Mouse (Mus musculus) spleen, embryonic (tissue): ENCODE data around the gene Tm4sf20.

Experiments
- CTCF ChIA-PET: fragments of 350-600 bp; sonication (Branson Sonifier 250); formaldehyde crosslinking; loops from one replicate; lab custom pipeline; 2022; lab: Charles Lee

Gene Tm4sf20

DNA sequence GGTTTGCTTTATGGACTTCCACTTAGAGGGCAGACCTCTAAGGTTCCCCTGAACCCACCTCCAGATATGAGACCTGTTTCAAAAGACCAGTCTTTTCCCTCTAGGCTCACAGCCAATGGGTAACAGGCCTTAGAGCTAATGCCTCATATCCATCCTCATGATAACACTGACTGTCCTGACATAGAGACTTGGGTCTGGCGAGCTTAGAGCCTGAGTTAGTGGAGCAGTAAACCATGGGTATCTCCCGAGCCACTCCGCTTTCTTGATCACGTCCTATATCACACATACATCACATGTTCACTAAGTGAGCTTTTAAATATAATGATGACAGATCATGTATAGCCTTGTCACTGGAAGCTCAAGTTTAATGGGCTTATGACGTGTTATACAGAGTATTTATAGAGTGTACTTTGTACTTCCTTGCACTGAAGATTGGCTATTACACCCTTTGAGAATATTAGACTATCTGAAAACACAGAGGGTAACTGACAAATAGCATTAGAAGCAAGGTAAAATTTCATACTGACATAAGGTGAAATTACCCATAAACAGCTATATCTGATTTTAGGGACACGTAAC is 11.2 kb upstream of the Tm4sf20 start:
- CTCF ChIA-PET: no interaction called here

- CTCF ChIA-PET: no interaction called here
Measured at GRCm38 (mm10) chr1:82775293-82775692, 7.0 kb upstream of the Tm4sf20 start.

- CTCF ChIA-PET: interaction anchor here (0.7 kb wide), 1 partner anchor 24 kb away, joined by 3 read pairs; no protein-coding TSS in a partner anchor
Measured at GRCm38 (mm10) chr1:82773208-82773607, 4.9 kb upstream of the Tm4sf20 start.

GRCm38 (mm10) chr1:82772428-82772827 is 4.2 kb upstream of the Tm4sf20 start:
- CTCF ChIA-PET: no interaction called here

GRCm38 (mm10) chr1:82771022-82771586 is 2.8 kb upstream of the Tm4sf20 start, which contains the start of gene Gm47791:
Gene Gm47791, minus strand, starts transcription at chr1:82771243.
- CTCF ChIA-PET: interaction anchor here (0.6 kb wide), 1 partner anchor 13 kb away, joined by 11 read pairs; no protein-coding TSS in a partner anchor

- CTCF ChIA-PET: no interaction called here
Measured at GRCm38 (mm10) chr1:82766641-82767040, 1.6 kb downstream of the Tm4sf20 start.

DNA sequence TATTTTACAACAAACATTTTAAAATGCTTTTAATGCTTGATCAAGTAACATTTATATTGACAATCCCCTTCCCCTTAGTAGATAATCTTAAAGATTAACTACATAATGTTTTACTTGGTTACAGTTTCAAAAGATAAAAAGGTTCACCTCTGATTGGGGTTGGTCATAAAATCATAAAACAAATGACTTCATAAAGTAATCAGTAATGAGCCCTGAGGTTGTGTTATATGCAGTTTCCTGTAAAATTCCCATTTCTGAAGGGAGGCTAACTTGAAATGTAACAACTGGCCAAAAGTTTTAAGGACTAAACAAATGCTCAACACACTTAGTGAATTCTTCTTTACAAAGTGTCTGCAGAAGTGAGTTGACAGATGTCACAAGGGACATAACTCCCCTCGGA is 2.0 kb downstream of the Tm4sf20 start:
- CTCF ChIA-PET: no interaction called here

DNA sequence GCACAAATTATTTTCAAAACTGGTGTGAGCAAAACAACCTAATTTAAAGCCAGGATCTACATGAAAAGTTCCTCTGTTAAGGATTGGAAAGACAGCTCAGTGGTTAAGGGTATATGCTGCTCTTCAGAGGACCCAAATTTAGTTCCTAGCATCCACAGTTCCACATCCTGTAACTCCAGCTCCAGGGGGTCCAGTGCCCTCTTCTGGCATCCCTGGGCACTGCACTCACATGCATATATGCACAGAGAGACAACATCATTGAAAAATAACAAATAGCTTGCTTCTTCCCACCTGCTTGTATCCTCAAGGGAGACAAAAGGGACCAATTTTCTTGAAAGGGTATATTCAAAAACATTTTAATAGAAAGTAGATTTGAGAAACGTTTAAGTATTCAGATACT is 6.0 kb downstream of the Tm4sf20 start:
- CTCF ChIA-PET: no interaction called here

DNA sequence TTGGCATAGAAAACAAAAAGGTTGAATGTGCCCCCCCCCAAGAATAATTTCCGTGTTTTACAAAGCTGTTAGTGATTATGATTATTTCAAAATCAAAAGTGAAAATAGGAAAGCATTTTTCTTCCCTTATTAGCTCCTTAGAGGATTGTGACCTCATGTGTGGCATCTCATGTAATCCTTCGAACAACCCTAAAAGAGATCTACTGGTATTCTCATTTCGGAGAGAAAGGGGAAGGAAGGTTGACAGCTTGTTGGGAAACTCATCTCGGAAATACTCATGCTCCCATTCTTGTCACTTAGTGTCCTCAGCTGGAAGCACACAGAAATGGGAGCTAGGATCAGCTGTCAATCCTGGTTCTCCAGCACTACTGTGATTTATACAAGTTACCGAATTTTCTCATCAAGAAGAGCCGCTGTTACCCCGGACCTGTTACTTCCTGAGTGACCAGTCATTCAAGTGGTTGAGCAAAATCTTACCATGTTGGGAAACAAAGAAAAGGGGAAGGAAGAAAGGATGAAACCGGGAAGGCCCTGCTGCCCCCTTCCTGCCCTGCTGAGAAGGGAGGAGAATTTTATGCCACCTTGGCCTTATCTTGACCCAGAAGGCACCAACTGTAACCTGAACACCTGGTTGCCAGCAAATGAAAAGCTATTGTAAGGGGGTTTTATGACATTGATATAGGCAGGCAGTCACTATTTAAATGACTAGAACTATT is 6.6 kb downstream of the Tm4sf20 start:
- CTCF ChIA-PET: no interaction called here

DNA sequence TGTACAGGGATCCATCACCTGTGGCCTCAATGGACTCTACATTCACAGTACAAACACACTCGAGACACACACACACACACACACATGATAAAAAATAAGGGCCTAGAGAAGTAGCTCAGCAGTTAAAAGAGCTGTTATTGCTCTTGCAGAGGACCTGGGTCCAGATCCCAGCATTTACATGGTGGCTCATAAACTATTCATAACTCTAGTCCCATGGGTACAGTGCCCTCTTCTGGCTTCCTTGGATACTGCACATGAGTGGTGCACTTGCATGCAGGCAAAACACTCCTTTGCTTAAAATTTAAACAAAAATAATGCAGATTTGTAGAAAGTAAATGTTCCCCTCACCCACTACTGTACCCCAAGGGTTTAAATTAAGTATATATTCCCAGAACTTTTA is 8.7 kb downstream of the Tm4sf20 start:
- CTCF ChIA-PET: no interaction called here

DNA sequence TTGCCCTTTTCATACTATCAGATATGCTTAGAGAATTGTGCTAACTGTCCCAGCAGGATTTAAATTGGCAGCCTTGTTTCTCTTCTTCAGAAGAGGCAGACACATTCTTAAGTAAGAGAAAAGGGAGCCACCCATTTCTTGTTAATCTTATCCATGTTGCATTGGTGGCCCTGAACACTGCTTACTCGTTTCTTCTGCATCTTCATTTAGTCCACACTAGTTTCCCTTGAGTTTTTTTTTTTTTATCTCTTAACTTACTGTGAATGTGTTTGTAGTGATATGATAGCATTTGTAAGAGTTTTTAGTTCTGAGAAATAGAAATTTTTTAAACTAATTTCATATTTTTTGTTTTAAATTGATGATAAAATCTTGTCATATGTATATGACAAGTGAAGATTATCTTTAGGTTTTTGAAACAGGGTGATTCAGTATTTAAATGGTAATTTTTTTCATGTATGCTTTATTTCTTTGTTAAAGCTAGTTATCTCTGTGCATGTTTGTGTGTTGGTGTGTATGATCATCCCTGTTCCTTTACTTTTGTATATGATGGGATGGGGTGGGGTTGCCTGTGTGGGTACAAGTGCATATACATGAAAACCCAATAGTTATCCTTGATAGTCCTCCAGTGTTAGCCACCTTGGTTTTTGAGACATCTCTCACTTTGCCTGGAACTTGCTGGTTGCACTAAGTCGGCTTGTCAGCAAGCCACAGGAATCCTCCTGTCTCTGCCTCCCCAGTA is 20.4 kb downstream of the Tm4sf20 start:
- CTCF ChIA-PET: no interaction called here

DNA sequence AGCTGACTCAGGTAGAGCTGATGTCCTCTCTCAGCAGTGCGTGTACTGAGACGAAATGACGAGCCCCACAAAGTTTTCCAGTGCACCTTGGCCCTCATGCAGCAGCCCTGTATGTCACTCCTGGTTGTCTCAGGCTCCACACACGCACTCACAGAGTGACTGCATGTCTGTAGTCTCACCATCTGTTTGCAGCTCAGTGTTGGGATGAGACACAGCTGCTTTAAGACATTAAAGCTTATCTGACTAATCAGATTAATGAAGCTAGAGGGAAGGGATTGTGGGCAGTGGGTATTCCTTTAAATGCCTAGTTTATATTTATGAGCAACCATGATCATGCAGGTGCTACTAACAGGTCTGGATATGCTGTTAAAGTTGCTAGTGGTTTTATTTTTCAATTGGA is 21.9 kb downstream of the Tm4sf20 start:
- CTCF ChIA-PET: no interaction called here

DNA sequence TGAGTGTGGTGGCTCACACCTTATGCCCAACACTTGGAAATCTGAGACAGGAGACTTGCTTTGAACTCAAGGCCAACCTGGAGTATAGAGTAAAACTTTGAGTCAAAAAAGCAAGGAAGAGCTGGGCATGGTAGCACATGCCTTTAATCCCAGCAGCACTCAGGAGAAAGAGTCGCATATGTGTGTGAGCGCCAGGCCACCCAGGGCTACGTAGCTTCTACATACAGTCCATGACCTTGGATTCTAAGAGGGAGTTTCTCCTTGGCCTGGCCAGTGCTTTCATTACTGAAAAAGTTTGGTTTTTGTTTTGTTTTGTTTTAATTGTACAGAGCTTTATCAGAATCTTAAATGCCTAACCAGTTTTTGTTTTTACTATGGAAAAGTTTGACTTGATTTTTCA is 24.3 kb downstream of the Tm4sf20 start:
- CTCF ChIA-PET: no interaction called here

GRCm38 (mm10) chr1:82741539-82741938 is 26.7 kb downstream of the Tm4sf20 start:
- CTCF ChIA-PET: no interaction called here

GRCm38 (mm10) chr1:82738066-82738465 is 30.2 kb downstream of the Tm4sf20 start:
- CTCF ChIA-PET: no interaction called here

DNA sequence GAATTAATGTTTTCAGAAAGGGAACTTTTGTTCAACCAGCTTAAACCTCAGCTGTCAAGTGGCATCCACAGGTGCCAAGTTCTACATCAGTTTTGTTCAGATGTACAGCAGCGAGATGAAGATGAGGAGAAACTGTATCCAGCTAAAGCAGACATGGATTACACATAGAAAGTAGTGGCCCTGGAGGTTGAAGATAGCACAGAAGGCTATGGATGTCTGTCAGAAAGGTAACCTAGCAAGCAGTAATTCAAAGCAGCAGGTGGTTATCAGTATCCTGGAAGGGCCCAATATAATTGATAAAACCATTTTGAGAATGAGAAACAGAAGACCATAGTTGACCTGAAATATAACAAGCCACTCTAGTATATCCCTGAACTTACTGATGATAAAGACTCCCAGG is 34.9 kb downstream of the Tm4sf20 start:
- CTCF ChIA-PET: no interaction called here

GRCm38 (mm10) chr1:82726482-82726881 is 41.8 kb downstream of the Tm4sf20 start:
- CTCF ChIA-PET: no interaction called here

- CTCF ChIA-PET: no interaction called here
Measured at GRCm38 (mm10) chr1:82725875-82726185, 42.4 kb downstream of the Tm4sf20 start.

DNA sequence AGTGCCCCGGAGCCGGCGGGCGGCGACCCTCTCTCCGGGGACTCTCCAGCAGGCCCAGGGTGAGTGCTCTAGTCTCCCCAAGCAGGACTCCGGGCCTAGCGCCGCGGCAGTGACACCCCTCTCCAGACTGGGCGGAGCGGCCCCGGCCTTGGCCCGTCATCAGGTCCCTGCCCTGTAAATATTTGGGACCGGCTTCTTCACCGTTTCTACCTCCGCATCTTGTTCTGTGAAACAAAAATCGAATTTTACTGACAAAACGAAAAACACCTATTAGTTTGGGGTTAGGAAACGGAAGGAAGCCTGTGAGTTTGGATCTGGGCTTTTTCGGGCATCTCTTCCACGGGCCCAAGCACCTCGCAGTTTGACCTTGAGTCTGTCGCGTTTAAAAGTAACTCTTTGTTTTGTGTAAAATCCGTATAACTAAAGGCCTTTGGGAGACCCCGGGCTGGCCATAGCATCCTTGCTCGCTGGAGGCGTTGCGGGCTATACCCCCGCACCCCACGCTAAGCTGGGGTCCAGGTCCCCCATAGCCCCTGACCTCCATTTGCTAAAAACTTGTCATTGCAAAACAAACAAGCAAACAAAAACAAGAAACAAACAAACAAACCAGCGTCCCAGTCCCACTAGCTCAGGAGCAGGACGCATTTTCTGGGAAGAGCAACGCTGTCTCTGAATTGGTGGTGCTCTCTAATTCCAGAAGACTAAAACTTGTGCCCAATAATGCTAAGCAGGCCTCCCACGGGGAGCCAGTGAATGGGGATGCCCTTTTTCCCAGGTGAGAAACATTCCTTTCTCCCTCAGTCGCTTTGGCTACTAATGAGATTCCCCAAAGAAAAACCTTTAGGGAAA is 43.0 kb downstream of the Tm4sf20 start:
- CTCF ChIA-PET: no interaction called here

GRCm38 (mm10) chr1:82724339-82725025 is 43.8 kb downstream of the Tm4sf20 start, which contains the start of gene Mff:
Gene Mff, plus strand, starts transcription at chr1:82724890.
- CTCF ChIA-PET: interaction anchor here (0.6 kb wide), 1 partner anchor 110 kb away, joined by 4 read pairs; no protein-coding TSS in a partner anchor
